Mouse (Mus musculus) limb, embryonic 12.5 days (tissue): Measurements from ENCODE around the gene Dmrtc1a. TPM values are rescaled to one million over a fixed set of nuclear protein-coding genes. Genes with fewer than 3 reads are reported as not detected.
A peak's percentile ranks its signal among the peaks of the same experiment; 100 is the strongest.
"Not testable (repeated sequence)": the region's sequence is repeated elsewhere in the genome, so short reads cannot be mapped to it uniquely, and the experiment has no call there.

Experiments used
- ATAC-seq: fragments of 200-750 bp; cut with Nextera tagmentation; 2 replicates; pipeline ENCODE4 v1.8.0; 2017; ENCODE audit warnings: low read depth, moderate TSS enrichment; ENCODE audit not compliant: insufficient number of reproducible peaks, insufficient read depth, low FRiP score, low TSS enrichment
- H3K27ac ChIP-seq: fragments of 300-500 bp; sonication (generic); 2 replicates; pipeline ENCODE4 v1.5.1; 2016; ENCODE audit warnings: mild to moderate bottlenecking, moderate library complexity
- H3K27me3 ChIP-seq: fragments of 300-500 bp; sonication (generic); 2 replicates; pipeline ENCODE4 v1.6.1; 2016; ENCODE audit warnings: mild to moderate bottlenecking, moderate library complexity
- H3K36me3 ChIP-seq: fragments of 300-500 bp; sonication (generic); 2 replicates; pipeline ENCODE4 v1.6.1; 2016; ENCODE audit warnings: mild to moderate bottlenecking, moderate library complexity
- H3K4me1 ChIP-seq: fragments of 300-500 bp; sonication (generic); replicated peaks from 2 replicates; pipeline ENCODE4 v1.6.1; 2016
- H3K4me2 ChIP-seq: fragments of 300-500 bp; sonication (generic); 2 replicates; pipeline ENCODE4 v1.6.1; 2016; ENCODE audit warnings: mild to moderate bottlenecking, moderate library complexity
- H3K4me3 ChIP-seq: fragments of 300-500 bp; sonication (generic); replicated peaks from 2 replicates; pipeline ENCODE4 v1.5.1; 2016; ENCODE audit warnings: mild to moderate bottlenecking
- H3K9ac ChIP-seq: fragments of 300-500 bp; sonication (generic); replicated peaks from 2 replicates; pipeline ENCODE4 v1.6.1; 2016; ENCODE audit warnings: mild to moderate bottlenecking, moderate library complexity
- H3K9me3 ChIP-seq: fragments of 300-500 bp; sonication (generic); 2 replicates; pipeline ENCODE4 v1.6.1; 2016; ENCODE audit warnings: mild to moderate bottlenecking, moderate library complexity
- WGBS: fragments of 180-500 bp; shearing (Covaris S2); methylation state at CpG from one replicate; pipeline ENCODE4 v1.1.7; 2016; 5-methylcytosine and 5-hydroxymethylcytosine counted together
- polyA plus RNA-seq: library from polyadenylated mRNA; unstranded; fragments of >200 nt; fragmentation: Nextera tagmentation; extraction: Ambion mirVana; gene quantifications from 2 replicates; pipeline ENCODE4 v1.2.1, GENCODE M21; 2016

Dmrtc1a gene
- 0.86 and 1.1 TPM in 2 replicates for polyA plus RNA-seq

GRCm38 (mm10) chrX:102908587-102908986 lies at the start of gene Dmrtc1a, which contains the start of gene 1700011M02Rik:
Gene Dmrtc1a (minus strand): TSS chrX:102908687.
Gene 1700011M02Rik (plus strand): TSS chrX:102908905.
- not testable (repeated sequence) for ATAC-seq, H3K4me1 ChIP-seq, H3K9ac ChIP-seq, H3K27ac ChIP-seq, H3K9me3 ChIP-seq, H3K4me2 ChIP-seq, H3K4me3 ChIP-seq, H3K36me3 ChIP-seq
- WGBS: 81% methylated on average over 9 of the region's 9 CpGs
- H3K27me3 ChIP-seq: peaks cover 30% of the 10 kb centered on the region

- not testable (repeated sequence) for H3K9me3 ChIP-seq, H3K27ac ChIP-seq, H3K4me1 ChIP-seq, H3K4me3 ChIP-seq, H3K36me3 ChIP-seq, H3K9ac ChIP-seq, ATAC-seq, H3K4me2 ChIP-seq
- peaks cover 14% of the 10 kb centered on the region; the same call in 1 of the 2 replicates for H3K27me3 ChIP-seq
- WGBS: 90% methylated on average over 11 of the region's 11 CpGs
Measured at GRCm38 (mm10) chrX:102950136-102950535, 41.6 kb upstream of the Dmrtc1a start.

- no peaks in the 10 kb centered on the region for H3K4me1 ChIP-seq
- H3K27ac ChIP-seq: no peak overlapping the region
- H3K9me3 ChIP-seq: no peaks in the 10 kb centered on the region
- no peaks in the 10 kb centered on the region for H3K36me3 ChIP-seq
- no peak overlapping the region for H3K4me3 ChIP-seq
- ATAC-seq: no peak
- no peak overlapping the region for H3K4me2 ChIP-seq
- H3K27me3 ChIP-seq: peaks cover 41% of the 10 kb centered on the region
- no peak overlapping the region for H3K9ac ChIP-seq
- 67% methylated on average over 5 of the region's 5 CpGs for WGBS
Measured at GRCm38 (mm10) chrX:102936743-102937142, 28.3 kb upstream of the Dmrtc1a start.

GRCm38 (mm10) chrX:102934395-102934764 lies 25.9 kb upstream of the Dmrtc1a start:
- peak overlapping the region; percentile 65 for H3K4me2 ChIP-seq
- ATAC-seq: no peak
- no peaks in the 10 kb centered on the region for H3K9me3 ChIP-seq
- no peaks in the 10 kb centered on the region for H3K36me3 ChIP-seq
- no peaks in the 10 kb centered on the region for H3K4me1 ChIP-seq
- no peak overlapping the region for H3K27ac ChIP-seq
- 62% methylated on average over 8 of the region's 8 CpGs for WGBS
- H3K4me3 ChIP-seq: peak overlapping the region; percentile 57
- H3K27me3 ChIP-seq: peaks cover 41% of the 10 kb centered on the region
- H3K9ac ChIP-seq: no peak overlapping the region

- no peaks in the 10 kb centered on the region for H3K36me3 ChIP-seq
- H3K27ac ChIP-seq: no peak overlapping the region
- H3K4me2 ChIP-seq: peak overlapping the region; percentile 65
- no peaks in the 10 kb centered on the region for H3K4me1 ChIP-seq
- H3K4me3 ChIP-seq: peak overlapping the region; percentile 57
- ATAC-seq: peak; percentile 66; the same call in 1 of the 2 replicates
- H3K27me3 ChIP-seq: peaks cover 41% of the 10 kb centered on the region
- H3K9ac ChIP-seq: peak overlapping the region; percentile 65
- WGBS: 14% methylated on average over 61 of the region's 68 CpGs
- H3K9me3 ChIP-seq: no peaks in the 10 kb centered on the region
Measured at GRCm38 (mm10) chrX:102933571-102934394, 25.3 kb upstream of the Dmrtc1a start.

GRCm38 (mm10) chrX:102932992-102933570 lies 24.6 kb upstream of the Dmrtc1a start:
- no peak overlapping the region for H3K9ac ChIP-seq
- H3K27me3 ChIP-seq: peaks cover 43% of the 10 kb centered on the region
- ATAC-seq: no peak
- 52% methylated on average over 12 of the region's 12 CpGs for WGBS
- no peaks in the 10 kb centered on the region for H3K4me1 ChIP-seq
- H3K27ac ChIP-seq: no peak overlapping the region
- no peaks in the 10 kb centered on the region for H3K36me3 ChIP-seq
- peak overlapping the region; percentile 57 for H3K4me3 ChIP-seq
- no peaks in the 10 kb centered on the region for H3K9me3 ChIP-seq
- peak overlapping the region; percentile 65 for H3K4me2 ChIP-seq

GRCm38 (mm10) chrX:102928072-102928471 lies 19.6 kb upstream of the Dmrtc1a start, which contains the start of gene 1700018G05Rik:
Gene 1700018G05Rik (plus strand): TSS chrX:102928372.
- H3K36me3 ChIP-seq, H3K27ac ChIP-seq, H3K4me1 ChIP-seq, H3K9me3 ChIP-seq, ATAC-seq, H3K4me2 ChIP-seq, H3K9ac ChIP-seq, H3K4me3 ChIP-seq: not testable (repeated sequence)
- peaks cover 11% of the 10 kb centered on the region for H3K27me3 ChIP-seq
- 89% methylated on average over 6 of the region's 6 CpGs for WGBS

- H3K4me2 ChIP-seq, H3K36me3 ChIP-seq, ATAC-seq, H3K4me1 ChIP-seq, H3K27ac ChIP-seq, H3K9ac ChIP-seq, H3K9me3 ChIP-seq, H3K4me3 ChIP-seq: not testable (repeated sequence)
- 18% methylated on average over 4 of the region's 4 CpGs for WGBS
- H3K27me3 ChIP-seq: peaks cover 15% of the 10 kb centered on the region
Measured at GRCm38 (mm10) chrX:102926707-102927106, 18.2 kb upstream of the Dmrtc1a start.

GRCm38 (mm10) chrX:102914823-102915222 lies 6.3 kb upstream of the Dmrtc1a start:
- not testable (repeated sequence) for H3K36me3 ChIP-seq, H3K4me3 ChIP-seq, H3K4me2 ChIP-seq, H3K9ac ChIP-seq, ATAC-seq, H3K9me3 ChIP-seq, H3K27me3 ChIP-seq, H3K4me1 ChIP-seq, H3K27ac ChIP-seq
- WGBS: 75% methylated on average over 1 of the region's 1 CpGs

- Histone ChIP-seq H3K36me3 (no peaks in the 10 kb centered on the region), H3K4me2 (no peak within 1 kb of the TSS), H3K27me3 (peaks cover 7% of the 10 kb centered on the region; the same call in 1 of the 2 replicates), H3K27ac (no peak within 1 kb of the TSS), H3K9ac (no peak within 1 kb of the TSS), H3K9me3 (no peaks in the 10 kb centered on the region), H3K4me1 (no peaks in the 10 kb centered on the region), H3K4me3 (no peak within 1 kb of the TSS)
- ATAC-seq: no peak
- WGBS: 83% methylated on average over 6 of the region's 6 CpGs
Measured at GRCm38 (mm10) chrX:102867871-102868270, 40.6 kb downstream of the Dmrtc1a start, which contains the start of gene 1700031F05Rik. Gene 1700031F05Rik (minus strand): TSS chrX:102867971.

- H3K4me1 ChIP-seq, ATAC-seq: not testable (repeated sequence)
- WGBS: 80% methylated on average over 1 of the region's 13 CpGs
Measured at GRCm38 (mm10) chrX:102854516-102854915, 54.0 kb downstream of the Dmrtc1a start, which contains the start of gene Dmrtc1c2. Gene Dmrtc1c2 (minus strand): TSS chrX:102854616.

More at GRCm38 (mm10) chrX:102854516-102854915, 54.0 kb downstream of the Dmrtc1a start, which contains the start of gene Dmrtc1c2:
- not testable (repeated sequence) for H3K36me3 ChIP-seq, H3K9me3 ChIP-seq, H3K4me3 ChIP-seq, H3K27me3 ChIP-seq, H3K9ac ChIP-seq, H3K27ac ChIP-seq, H3K4me2 ChIP-seq
